In genomic region chr5:12293685-12294084, GRCm38 (mm10) we compare ENCODE assay signal across 18 mouse cellular contexts.
DNase-seq lines count a peak whose midpoint lies in the region; ATAC-seq and TF ChIP-seq lines count a peak whose summit lies in the region.
"Had no signal": no experiment of that assay in that cellular context is flagged by ENCODE, and none has a peak within 500 bp of the region (broad histone marks: within the 10 kb centered on the region; RNA-seq: fewer than 3 reads in every experiment).

No protein-coding gene starts in this region.

- no peak for TF ChIP-seq EP300 in heart, postnatal 0 days (IDR thresholded peaks at IDR 0.05; ENCODE audit: low read depth)

- no peaks in the 10 kb centered on the region for H3K9me3 ChIP-seq in heart, postnatal 0 days (replicated peaks; ENCODE audit: control insufficient read depth, low read length)
- H3K9me3 ChIP-seq in intestine, embryonic 14.5 days (ENCODE audit: control insufficient read depth, low read length): no peaks in the 10 kb centered on the region
- H3K9me3 ChIP-seq: G1E; hindbrain, embryonic 12.5 days; neural tube, embryonic 12.5 days had no signal

- H3K9ac ChIP-seq in heart, postnatal 0 days (replicated peaks; ENCODE audit: low read depth, low read length): no peak overlapping the region
- H3K9ac ChIP-seq in intestine, embryonic 14.5 days (ENCODE audit: low read length): no peak overlapping the region
- H3K9ac ChIP-seq: hindbrain, embryonic 12.5 days; neural tube, embryonic 12.5 days had no signal

- no peaks in the 10 kb centered on the region for H3K27me3 ChIP-seq in heart, postnatal 0 days (ENCODE audit: control insufficient read depth, insufficient read depth, low read length)
- no peaks in the 10 kb centered on the region for H3K27me3 ChIP-seq in intestine, embryonic 14.5 days (replicated peaks; ENCODE audit: control insufficient read depth, insufficient read depth, low read length)
- H3K27me3 ChIP-seq: hindbrain, embryonic 12.5 days; neural tube, embryonic 12.5 days had no signal

- DNase-seq in heart, postnatal 0 days (ENCODE audit: low spot score): peak; percentile 39
- no peak for DNase-seq in heart, postnatal 25 days (ENCODE audit: low spot score)
- peak; percentile 29 for DNase-seq in 3134 (ENCODE audit: extremely low read depth, insufficient read length, low spot score)
- DNase-seq in 3T3-L1 (ENCODE audit: low read depth, low spot score): peak; percentile 62
- no peak for DNase-seq in intestine, embryonic 14.5 days (ENCODE audit: low spot score)
- no peak for DNase-seq in left cerebral cortex, postnatal 36 days (ENCODE audit: low spot score in 2 of 2)
- DNase-seq in urinary bladder, adult 18-20 months (ENCODE audit: low spot score in 2 of 2): no peak
- DNase-seq in right cerebral cortex, postnatal 36 days (ENCODE audit: low spot score in 2 of 2): no peak
- DNase-seq: cerebellum, adult 11-12 months; gastrocnemius, postnatal 14 days; kidney, postnatal 36 days; lung, postnatal 36 days; midbrain, embryonic 14.5 days; retina, postnatal 1 day had no signal

- intact Hi-C loops in heart, postnatal 25 days (cut with DNase I): no loop called here
- intact Hi-C loops in left cerebral cortex, postnatal 36 days (cut with DNase I): no loop called here

- TF ChIP-seq CTCF in heart, postnatal 0 days (IDR thresholded peaks at IDR 0.05; ENCODE audit: low read depth): no peak

- H3K4me2 ChIP-seq in heart, postnatal 0 days (ENCODE audit: low read depth, low read length): peak overlapping the region; percentile 50
- H3K4me2 ChIP-seq in intestine, embryonic 14.5 days (ENCODE audit: low read length): peak overlapping the region; percentile 33
- H3K4me2 ChIP-seq: hindbrain, embryonic 12.5 days; neural tube, embryonic 12.5 days had no signal

- no peak overlapping the region for H3K27ac ChIP-seq in heart, postnatal 0 days (ENCODE audit: low read depth)
- no peak overlapping the region for H3K27ac ChIP-seq in intestine, embryonic 14.5 days (ENCODE audit: low read depth)
- H3K27ac ChIP-seq: hindbrain, embryonic 12.5 days; neural tube, embryonic 12.5 days had no signal

- no peaks in the 10 kb centered on the region for H3K4me1 ChIP-seq in heart, postnatal 0 days (ENCODE audit: control insufficient read depth, insufficient read depth)
- H3K4me1 ChIP-seq in intestine, embryonic 14.5 days (replicated peaks; ENCODE audit: control insufficient read depth, insufficient read depth, low read length): 0 out of 2 replicates have a peak, but pooled peaks cover 3% of the 10 kb centered on the region
- H3K4me1 ChIP-seq: hindbrain, embryonic 12.5 days; neural tube, embryonic 12.5 days had no signal

- no peak for ATAC-seq in heart, postnatal 0 days (ENCODE audit: insufficient read depth, low read depth)
- ATAC-seq in intestine, embryonic 14.5 days (replicated peaks; ENCODE audit: low FRiP score, low TSS enrichment, low read depth): no peak
- ATAC-seq: activated CD4-positive, CD25-positive, alpha-beta regulatory T cell, adult 4 months had no signal

- WGBS in heart, postnatal 0 days: 31% methylated on average over 4 of the region's 4 CpGs
- WGBS in intestine, embryonic 14.5 days: 28% methylated on average over 4 of the region's 4 CpGs

- H3K4me3 ChIP-seq in heart, postnatal 0 days (ENCODE audit: low read depth, low read length): peak overlapping the region; percentile 29
- H3K4me3 ChIP-seq in intestine, embryonic 14.5 days (ENCODE audit: low read depth, low read length): no peak overlapping the region
- H3K4me3 ChIP-seq: hindbrain, embryonic 12.5 days; neural tube, embryonic 12.5 days had no signal

- no peaks in the 10 kb centered on the region for H3K36me3 ChIP-seq in heart, postnatal 0 days (replicated peaks; ENCODE audit: control insufficient read depth, insufficient read depth, low read length)
- no peaks in the 10 kb centered on the region for H3K36me3 ChIP-seq in intestine, embryonic 14.5 days (ENCODE audit: control insufficient read depth, insufficient read depth, low read length)
- H3K36me3 ChIP-seq: G1E; hindbrain, embryonic 12.5 days; neural tube, embryonic 12.5 days had no signal

Comparison
In these comparisons a context has a peak if more than half of its experiments do, and no peak if none do; other contexts are left out.
1. DNase-seq: peak in heart, postnatal 0 days (single experiment), 3134 (single experiment) and 3T3-L1 (single experiment); none in heart, postnatal 25 days (single experiment), intestine, embryonic 14.5 days (single experiment), left cerebral cortex, postnatal 36 days (0 of 2), urinary bladder, adult 18-20 months (0 of 2) and right cerebral cortex, postnatal 36 days (0 of 2).